Mouse (Mus musculus): ENCODE data around the gene Pnpla2. TPM values are rescaled to one million over a fixed set of nuclear protein-coding genes. Genes with fewer than 3 reads are reported as not detected.

The Pnpla2 gene
- polyA plus RNA-seq, 1 experiment from 2014 or later: 20.4 TPM

DNA sequence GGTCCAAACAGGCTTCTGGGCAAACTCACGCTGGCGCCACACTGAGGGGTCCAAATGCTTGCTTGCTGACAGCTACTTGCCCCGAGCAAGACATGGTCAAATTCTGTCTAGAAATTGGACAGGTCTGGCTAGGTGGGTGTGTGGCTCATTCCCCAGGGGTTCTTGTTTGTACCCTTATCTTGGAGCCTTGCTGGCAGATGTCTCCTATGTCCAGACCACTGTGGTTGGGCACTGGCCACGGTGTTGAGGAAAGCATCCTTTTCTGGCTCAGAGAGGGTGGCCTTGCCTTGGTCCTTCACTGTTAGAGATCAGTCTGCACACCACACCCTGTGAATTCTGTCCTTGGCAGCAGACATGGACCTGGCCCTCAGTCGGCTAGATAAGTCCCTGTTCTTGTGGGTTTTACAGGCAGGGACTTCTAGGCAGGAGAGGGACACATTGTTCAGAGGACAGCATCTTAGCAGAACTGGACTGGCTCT is 23.3 kb downstream of the Pnpla2 start:
- H3K9me3 ChIP-seq (ENCODE audit: control insufficient read depth, low read length): no peaks in the 10 kb centered on the region
- 57% methylated on average over 4 of the region's 5 CpGs for WGBS
- peaks cover 43% of the 10 kb centered on the region for H3K4me1 ChIP-seq (ENCODE audit: control insufficient read depth, insufficient read depth, low read length)
- no peak overlapping the region for H3K4me3 ChIP-seq (ENCODE audit: low read depth, low read length)
- peaks cover 19% of the 10 kb centered on the region for H3K27me3 ChIP-seq (replicated peaks; ENCODE audit: control insufficient read depth, insufficient read depth, low read length)
- H3K36me3 ChIP-seq (ENCODE audit: control insufficient read depth, insufficient read depth, low read length): no peaks in the 10 kb centered on the region
- DNase-seq (ENCODE audit: low spot score): no peak
- peak overlapping the region; percentile 28; the same call in 1 of the 2 replicates for H3K9ac ChIP-seq (ENCODE audit: low read depth, low read length)
- peak overlapping the region; percentile 93 for H3K4me2 ChIP-seq (ENCODE audit: low read depth, low read length)
- peak overlapping the region; percentile 93 for H3K27ac ChIP-seq (replicated peaks; ENCODE audit: low read depth, low read length)
- ATAC-seq (ENCODE audit: low read depth): no peak

DNA sequence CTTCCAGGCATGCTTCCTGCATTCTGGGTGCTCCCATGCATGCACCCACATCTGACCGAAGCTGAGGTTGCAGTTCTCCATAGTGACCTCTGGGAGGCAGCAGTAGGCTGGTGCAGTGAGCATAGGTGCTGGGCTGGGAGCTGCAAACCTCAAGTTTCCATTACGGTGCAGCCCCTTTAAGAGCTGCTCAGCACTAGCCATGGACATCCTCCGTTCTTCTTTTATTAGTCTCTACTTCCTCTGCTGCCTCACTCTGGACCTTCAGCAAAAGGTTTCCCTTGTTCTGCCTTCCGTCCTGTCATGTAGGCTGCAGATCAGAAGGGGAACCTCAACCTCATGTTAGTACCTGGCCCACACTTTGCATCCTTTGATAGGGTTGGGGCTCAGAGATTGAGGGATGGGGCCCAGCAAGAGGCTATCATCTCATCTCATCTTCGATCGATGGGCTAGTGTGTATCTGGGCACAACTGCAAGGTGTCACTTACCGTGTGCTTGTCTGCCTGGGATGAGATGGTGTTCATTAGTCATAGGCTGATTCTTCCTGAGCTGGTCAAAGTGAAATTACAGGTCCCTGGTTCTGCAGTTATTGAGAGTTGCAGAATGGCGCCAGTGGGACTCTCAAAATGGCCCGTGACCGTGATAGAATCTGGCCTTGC is 26.0 kb downstream of the Pnpla2 start:
- H3K4me1 ChIP-seq (ENCODE audit: control insufficient read depth, insufficient read depth, low read length): peaks cover 31% of the 10 kb centered on the region
- no peak overlapping the region for H3K27ac ChIP-seq (replicated peaks; ENCODE audit: low read depth, low read length)
- peak; percentile 51 for ATAC-seq (ENCODE audit: low read depth)
- WGBS: 12% methylated on average over 9 of the region's 10 CpGs
- H3K4me3 ChIP-seq (ENCODE audit: low read depth, low read length): peak overlapping the region; percentile 54
- no peaks in the 10 kb centered on the region for H3K9me3 ChIP-seq (ENCODE audit: control insufficient read depth, low read length)
- H3K4me2 ChIP-seq (ENCODE audit: low read depth, low read length): peak overlapping the region; percentile 97
- peaks cover 19% of the 10 kb centered on the region for H3K27me3 ChIP-seq (replicated peaks; ENCODE audit: control insufficient read depth, insufficient read depth, low read length)
- DNase-seq (ENCODE audit: low spot score): peak; percentile 84
- no peaks in the 10 kb centered on the region for H3K36me3 ChIP-seq (ENCODE audit: control insufficient read depth, insufficient read depth, low read length)
- no peak overlapping the region for H3K9ac ChIP-seq (ENCODE audit: low read depth, low read length)

- Histone ChIP-seq H3K36me3 (ENCODE audit: control insufficient read depth, insufficient read depth, low read length) (no peaks in the 10 kb centered on the region), H3K9me3 (ENCODE audit: control insufficient read depth, low read length) (no peaks in the 10 kb centered on the region), H3K4me1 (ENCODE audit: control insufficient read depth, insufficient read depth, low read length) (peaks cover 24% of the 10 kb centered on the region), H3K4me2 (ENCODE audit: low read depth, low read length) (peak overlapping the region; percentile 97), H3K4me3 (ENCODE audit: low read depth, low read length) (peak overlapping the region; percentile 54), H3K27me3 (replicated peaks; ENCODE audit: control insufficient read depth, insufficient read depth, low read length) (peaks cover 19% of the 10 kb centered on the region), H3K9ac (ENCODE audit: low read depth, low read length) (peak overlapping the region; percentile 61), H3K27ac (replicated peaks; ENCODE audit: low read depth, low read length) (no peak overlapping the region; the same call in 1 of the 2 replicates)
- WGBS: under 1% methylated on average over 25 of the region's 81 CpGs
- ATAC-seq (ENCODE audit: low read depth) (peak; percentile 38), DNase-seq (ENCODE audit: low spot score) (no peak)
Measured at GRCm38 (mm10) chr7:141481498-141482401, 26.8 kb downstream of the Pnpla2 start.

GRCm38 (mm10) chr7:141482531-141483024 is 27.6 kb downstream of the Pnpla2 start:
- H3K4me1 ChIP-seq (ENCODE audit: control insufficient read depth, insufficient read depth, low read length): peaks cover 16% of the 10 kb centered on the region
- DNase-seq (ENCODE audit: low spot score) (no peak), ATAC-seq (ENCODE audit: low read depth) (no peak)
- peak overlapping the region; percentile 61 for H3K9ac ChIP-seq (ENCODE audit: low read depth, low read length)
- H3K9me3 ChIP-seq (ENCODE audit: control insufficient read depth, low read length): no peaks in the 10 kb centered on the region
- H3K4me3 ChIP-seq (ENCODE audit: low read depth, low read length): peak overlapping the region; percentile 54
- H3K27ac ChIP-seq (replicated peaks; ENCODE audit: low read depth, low read length): no peak overlapping the region
- H3K4me2 ChIP-seq (ENCODE audit: low read depth, low read length): peak overlapping the region; percentile 97
- 4% methylated on average over 10 of the region's 11 CpGs for WGBS
- no peaks in the 10 kb centered on the region for H3K36me3 ChIP-seq (ENCODE audit: control insufficient read depth, insufficient read depth, low read length)
- peaks cover 19% of the 10 kb centered on the region for H3K27me3 ChIP-seq (replicated peaks; ENCODE audit: control insufficient read depth, insufficient read depth, low read length)

GRCm38 (mm10) chr7:141483114-141483653 is 28.2 kb downstream of the Pnpla2 start:
- H3K27me3 ChIP-seq (replicated peaks; ENCODE audit: control insufficient read depth, insufficient read depth, low read length): peaks cover 19% of the 10 kb centered on the region
- no peaks in the 10 kb centered on the region for H3K36me3 ChIP-seq (ENCODE audit: control insufficient read depth, insufficient read depth, low read length)
- peaks cover 10% of the 10 kb centered on the region for H3K4me1 ChIP-seq (ENCODE audit: control insufficient read depth, insufficient read depth, low read length)
- no peak overlapping the region for H3K27ac ChIP-seq (replicated peaks; ENCODE audit: low read depth, low read length)
- H3K4me2 ChIP-seq (ENCODE audit: low read depth, low read length): no peak overlapping the region
- ATAC-seq (ENCODE audit: low read depth) (no peak), DNase-seq (ENCODE audit: low spot score) (no peak)
- H3K9me3 ChIP-seq (ENCODE audit: control insufficient read depth, low read length): no peaks in the 10 kb centered on the region
- WGBS: 74% methylated on average over 6 of the region's 6 CpGs
- no peak overlapping the region for H3K4me3 ChIP-seq (ENCODE audit: low read depth, low read length)
- H3K9ac ChIP-seq (ENCODE audit: low read depth, low read length): no peak overlapping the region

DNA sequence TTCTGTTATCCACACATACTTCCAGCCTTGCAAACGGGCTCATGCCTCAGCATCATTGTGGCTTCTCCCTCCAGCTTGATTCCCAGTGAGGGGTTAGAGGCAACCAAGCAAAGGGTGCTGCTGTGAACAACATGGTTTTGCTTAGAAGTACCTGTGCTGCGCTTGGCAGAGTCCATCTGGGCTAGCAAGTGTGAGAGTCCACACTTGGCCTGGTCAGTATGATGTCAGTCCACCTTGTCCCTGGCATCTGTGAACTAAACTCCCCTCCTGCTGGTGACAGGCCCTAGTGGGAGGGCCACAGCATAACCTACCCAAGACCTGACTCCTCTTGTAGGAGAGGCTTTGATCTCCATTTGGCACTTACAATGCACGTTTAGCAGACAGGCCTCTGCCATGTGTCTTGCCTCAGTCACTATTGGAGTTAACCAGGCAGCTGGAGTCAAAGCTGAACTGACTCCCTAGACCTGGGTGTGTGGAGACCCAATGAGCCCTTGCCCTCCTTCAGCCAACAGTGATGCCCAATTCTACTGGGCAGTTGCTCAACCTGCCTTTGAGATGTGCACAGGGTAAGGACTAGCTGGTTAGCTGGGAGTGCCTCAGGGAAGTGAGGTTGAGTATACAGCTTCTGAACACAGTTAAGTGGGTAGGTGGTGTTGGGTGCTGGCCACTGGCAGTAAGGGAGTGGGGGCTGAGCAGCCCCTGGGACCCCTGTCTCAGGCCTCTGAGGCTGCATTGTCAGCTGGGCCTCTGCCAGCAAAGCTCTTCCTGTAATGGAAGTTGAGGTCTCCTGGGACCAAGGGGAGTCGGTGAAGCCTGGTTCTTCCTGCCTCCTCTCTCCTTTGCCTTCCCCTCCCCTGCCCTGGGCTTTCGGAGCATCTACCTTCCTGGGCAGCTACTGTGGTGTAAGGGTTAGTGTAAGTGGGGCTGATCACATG is 29.5 kb downstream of the Pnpla2 start:
- no peak overlapping the region for H3K4me3 ChIP-seq (ENCODE audit: low read depth, low read length)
- DNase-seq (ENCODE audit: low spot score): no peak
- H3K9ac ChIP-seq (ENCODE audit: low read depth, low read length): no peak overlapping the region
- peaks cover 19% of the 10 kb centered on the region for H3K27me3 ChIP-seq (replicated peaks; ENCODE audit: control insufficient read depth, insufficient read depth, low read length)
- H3K4me2 ChIP-seq (ENCODE audit: low read depth, low read length): no peak overlapping the region
- H3K9me3 ChIP-seq (ENCODE audit: control insufficient read depth, low read length): no peaks in the 10 kb centered on the region
- no peak overlapping the region for H3K27ac ChIP-seq (replicated peaks; ENCODE audit: low read depth, low read length)
- no peak for ATAC-seq (ENCODE audit: low read depth)
- H3K36me3 ChIP-seq (ENCODE audit: control insufficient read depth, insufficient read depth, low read length): no peaks in the 10 kb centered on the region
- WGBS: 76% methylated on average over 5 of the region's 5 CpGs
- peaks cover 7% of the 10 kb centered on the region; the same call in 1 of the 2 replicates for H3K4me1 ChIP-seq (ENCODE audit: control insufficient read depth, insufficient read depth, low read length)

GRCm38 (mm10) chr7:141485186-141485585 is 30.2 kb downstream of the Pnpla2 start:
- peaks cover 16% of the 10 kb centered on the region for H3K27me3 ChIP-seq (replicated peaks; ENCODE audit: control insufficient read depth, insufficient read depth, low read length)
- H3K36me3 ChIP-seq (ENCODE audit: control insufficient read depth, insufficient read depth, low read length): no peaks in the 10 kb centered on the region
- H3K27ac ChIP-seq (replicated peaks; ENCODE audit: low read depth, low read length): no peak overlapping the region
- no peak for DNase-seq (ENCODE audit: low spot score)
- H3K4me1 ChIP-seq (ENCODE audit: control insufficient read depth, insufficient read depth, low read length): peaks cover 7% of the 10 kb centered on the region; the same call in 1 of the 2 replicates
- WGBS: 81% methylated on average over 2 of the region's 2 CpGs
- no peak for ATAC-seq (ENCODE audit: low read depth)
- no peak overlapping the region for H3K9ac ChIP-seq (ENCODE audit: low read depth, low read length)
- no peaks in the 10 kb centered on the region for H3K9me3 ChIP-seq (ENCODE audit: control insufficient read depth, low read length)
- no peak overlapping the region for H3K4me2 ChIP-seq (ENCODE audit: low read depth, low read length)
- no peak overlapping the region for H3K4me3 ChIP-seq (ENCODE audit: low read depth, low read length)
